Mouse (Mus musculus): ENCODE measurements at regions not wholly inside any gene's neighbourhood (a gene's known extent, or its start where the extent isn't known, plus 50 kb on each side); places are given as distances from the start of the nearest gene placed in this dataset.

GRCm38 (mm10) chr4:9184451-9185121 is 945.7 kb upstream of the Car8 start:
- no peak for TF ChIP-seq CTCF (IDR thresholded peaks at IDR 0.05; ENCODE audit: low read depth)
- no peak for TF ChIP-seq EP300 (optimal IDR thresholded peaks at IDR 0.05)

Data from stomach, postnatal 0 days (tissue).